Mouse (Mus musculus): ENCODE data around the gene Pcca.

- no peak for TF ChIP-seq POLR2A (IDR thresholded peaks at IDR 0.05; ENCODE audit: low read depth, low read length)
- TF ChIP-seq CTCF (IDR thresholded peaks at IDR 0.05; ENCODE audit: extremely low read depth, insufficient read depth, insufficient read length, insufficient replicate concordance) = no peak
These were observed 349.3 kb downstream of the Pcca start for GRCm38 (mm10) chr14:122883410-122883806.
